Mouse (Mus musculus): ENCODE measurements around the gene Ghr. TPM values are rescaled to one million over a fixed set of nuclear protein-coding genes. Genes with fewer than 3 reads are reported as not detected.
A peak's percentile ranks its signal among the peaks of the same experiment; 100 is the strongest.

The Ghr gene
- total RNA-seq, 2 experiments from 2014 or later, result 10.7 to 11.4 TPM

DNA sequence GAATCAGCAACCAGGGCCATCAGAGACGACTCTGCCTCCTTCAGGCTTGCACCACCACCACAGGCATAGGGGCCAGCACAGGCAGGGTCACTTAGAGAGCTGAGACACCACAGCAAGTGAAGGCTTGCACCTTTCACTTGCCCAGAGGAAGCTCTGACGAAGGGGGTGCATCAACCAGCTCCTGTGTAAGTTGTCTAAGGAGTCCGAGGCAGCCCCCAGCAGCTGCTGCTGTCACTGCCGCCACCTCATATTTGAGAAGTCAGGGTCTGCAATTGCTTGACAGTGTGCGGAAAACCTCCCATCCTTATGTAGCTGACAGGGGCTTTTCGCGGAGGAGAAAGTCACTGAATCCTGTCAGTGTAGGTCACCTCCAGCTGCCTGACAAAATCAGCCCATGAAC is 304.1 kb downstream of the Ghr start:
- no peak for DNase-seq (ENCODE audit: low spot score in 2 of 2)
- no peak overlapping the region for H3K4me3 ChIP-seq
- TF ChIP-seq CTCF (conservative IDR thresholded peaks at IDR 0.05), result no peak
- no peak overlapping the region for H3K27ac ChIP-seq

GRCm38 (mm10) chr15:3277391-3277790 is 305.9 kb downstream of the Ghr start:
- Histone ChIP-seq H3K27ac (no peak overlapping the region), H3K4me3 (no peak overlapping the region; the same call in 1 of the 2 replicates)
- peak; percentile 63 for TF ChIP-seq CTCF (conservative IDR thresholded peaks at IDR 0.05)
- DNase-seq (ENCODE audit: low spot score in 2 of 2), result no peak

GRCm38 (mm10) chr15:3273191-3273590 is 310.1 kb downstream of the Ghr start:
- DNase-seq (ENCODE audit: low spot score in 2 of 2), result no peak
- Histone ChIP-seq H3K27ac (peak overlapping the region; percentile 52; the same call in 1 of the 2 replicates), H3K4me3 (peak overlapping the region; percentile 52)
- no peak for TF ChIP-seq CTCF (conservative IDR thresholded peaks at IDR 0.05)

GRCm38 (mm10) chr15:3271216-3271615 is 312.1 kb downstream of the Ghr start:
- Histone ChIP-seq H3K4me3 (peak overlapping the region; percentile 52), H3K27ac (peak overlapping the region; percentile 93)
- TF ChIP-seq CTCF (conservative IDR thresholded peaks at IDR 0.05), result no peak
- no peak for DNase-seq (ENCODE audit: low spot score in 2 of 2)

DNA sequence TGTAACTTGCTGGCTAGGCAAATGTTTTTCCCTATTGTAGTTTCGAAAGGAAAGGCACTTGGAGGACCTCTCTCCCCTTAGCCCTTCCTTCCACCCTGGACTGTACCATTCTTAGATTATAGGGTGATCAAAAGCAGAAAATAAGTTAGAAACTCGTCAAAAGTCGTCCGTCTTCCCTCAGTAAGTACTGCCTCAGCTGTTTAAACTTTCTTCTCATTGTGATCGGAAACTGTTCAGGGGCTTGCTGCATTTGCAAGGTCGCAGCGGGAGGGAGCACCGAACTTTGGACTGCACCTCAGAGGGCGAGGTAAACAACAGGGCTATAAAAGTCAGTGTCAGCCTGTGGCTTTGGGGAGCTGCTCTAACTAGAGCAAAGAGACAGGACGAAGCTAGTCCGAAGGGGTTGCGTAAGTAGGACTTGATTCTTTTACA is 312.6 kb downstream of the Ghr start:
- DNase-seq (ENCODE audit: low spot score in 2 of 2), result peak; percentile 14 to 30
- TF ChIP-seq CTCF (conservative IDR thresholded peaks at IDR 0.05), result no peak
- Histone ChIP-seq H3K27ac (peak overlapping the region; percentile 93), H3K4me3 (peak overlapping the region; percentile 52)

DNA sequence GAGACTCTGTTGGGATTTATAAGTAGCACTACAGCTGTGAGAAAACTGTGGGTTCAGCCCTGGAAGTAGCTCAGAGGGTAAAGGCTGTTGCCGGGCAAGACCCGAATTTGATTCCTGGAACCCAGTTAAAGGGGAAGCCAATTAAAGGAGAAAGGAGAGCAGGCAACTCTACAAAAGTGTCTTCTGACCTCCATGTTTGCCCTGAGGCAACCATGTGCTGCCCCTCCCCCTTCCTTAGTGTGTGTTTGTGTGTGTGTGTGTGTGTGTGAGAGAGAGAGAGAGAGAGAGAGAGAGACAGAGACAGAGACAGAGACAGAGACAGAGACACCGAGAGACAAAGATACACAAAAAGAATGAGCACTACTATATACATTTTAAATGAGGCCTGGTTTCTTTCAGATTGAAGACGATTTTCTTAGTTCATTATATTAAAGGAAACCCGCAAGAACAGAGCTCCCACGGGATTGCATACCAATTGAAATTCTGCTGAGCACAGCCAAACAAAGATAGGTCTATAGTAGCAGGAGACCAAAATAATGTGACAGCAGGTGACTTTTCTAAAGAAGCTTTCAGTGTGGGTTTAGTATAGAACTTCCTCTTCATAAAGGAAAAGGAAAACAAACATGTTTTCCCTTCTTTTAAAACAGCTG is 313.2 kb downstream of the Ghr start:
- no peak for DNase-seq (ENCODE audit: low spot score in 2 of 2)
- H3K4me3 ChIP-seq, result peak overlapping the region; percentile 52
- no peak for TF ChIP-seq CTCF (conservative IDR thresholded peaks at IDR 0.05)
- H3K27ac ChIP-seq, result peak overlapping the region; percentile 93

- Histone ChIP-seq H3K27ac (peak overlapping the region; percentile 93), H3K4me3 (no peak overlapping the region)
- no peak for TF ChIP-seq CTCF (conservative IDR thresholded peaks at IDR 0.05)
- DNase-seq (ENCODE audit: low spot score in 2 of 2), result no peak
Measured at GRCm38 (mm10) chr15:3269496-3269895, 313.8 kb downstream of the Ghr start.

GRCm38 (mm10) chr15:3268247-3268646 is 315.0 kb downstream of the Ghr start, which contains the start of gene Selenop:
Gene Selenop (plus strand): TSS chr15:3268547.
- TF ChIP-seq CTCF (conservative IDR thresholded peaks at IDR 0.05), result no peak
- peak within 1 kb of the TSS; percentile 93 for H3K27ac ChIP-seq
- no peak for DNase-seq (ENCODE audit: low spot score in 2 of 2)
- no peak within 1 kb of the TSS for H3K4me3 ChIP-seq

Data from layer of hippocampus, adult 2 months (tissue).